Mouse (Mus musculus) heart, postnatal 0 days (tissue): Measurements from ENCODE around the gene Adipoq. TPM values are rescaled to one million over a fixed set of nuclear protein-coding genes. Genes with fewer than 3 reads are reported as not detected.

ENCODE experiments used
- ATAC-seq: fragments of 200-750 bp; cut with Nextera tagmentation; 2 replicates; pipeline ENCODE4 v1.8.0; 2017; ENCODE audit warnings: low read depth, moderate number of reproducible peaks, moderate library complexity; ENCODE audit not compliant: insufficient read depth
- DNase-seq: peaks from one replicate; pipeline ENCODE4 v3.0.0-alpha.2; 2016; ENCODE audit warnings: low spot score
- H3K27ac ChIP-seq: fragments of 300-500 bp; sonication (generic); 2 replicates; pipeline ENCODE4 v1.5.1; 2014; ENCODE audit warnings: low read depth, mild to moderate bottlenecking
- H3K27me3 ChIP-seq: fragments of 300-500 bp; sonication (generic); 2 replicates; pipeline ENCODE4 v1.6.1; 2014; ENCODE audit warnings: low read length, mixed read lengths; ENCODE audit not compliant: control insufficient read depth, insufficient read depth
- H3K36me3 ChIP-seq: fragments of 300-500 bp; sonication (generic); replicated peaks from 2 replicates; pipeline ENCODE4 v1.6.1; 2014; ENCODE audit warnings: low read length, mixed read lengths; ENCODE audit not compliant: control insufficient read depth, insufficient read depth
- H3K4me1 ChIP-seq: fragments of 300-500 bp; sonication (generic); 2 replicates; pipeline ENCODE4 v1.6.1; 2014; ENCODE audit warnings: antibody characterized with exemption; ENCODE audit not compliant: control insufficient read depth, insufficient read depth
- H3K4me2 ChIP-seq: fragments of 300-500 bp; sonication (generic); 2 replicates; pipeline ENCODE4 v1.6.1; 2014; ENCODE audit warnings: low read depth, mild to moderate bottlenecking, low read length, moderate library complexity
- H3K4me3 ChIP-seq: fragments of 300-500 bp; sonication (generic); 2 replicates; pipeline ENCODE4 v1.5.1; 2014; ENCODE audit warnings: low read depth, low read length
- H3K9ac ChIP-seq: fragments of 300-500 bp; sonication (generic); replicated peaks from 2 replicates; pipeline ENCODE4 v1.6.1; 2014; ENCODE audit warnings: low read depth, low read length, mixed read lengths
- H3K9me3 ChIP-seq: fragments of 300-500 bp; sonication (generic); replicated peaks from 2 replicates; pipeline ENCODE4 v1.6.1; 2016; ENCODE audit warnings: low read length; ENCODE audit not compliant: control insufficient read depth
- CTCF ChIP-seq: IDR thresholded peaks from 2 replicates; pipeline ENCODE4 v1.5.1; 2016; ENCODE audit warnings: antibody characterized with exemption, control low read depth, low read depth
- EP300 ChIP-seq: IDR thresholded peaks from 2 replicates; pipeline ENCODE4 v1.6.1; 2016; ENCODE audit warnings: antibody characterized with exemption, low read depth
- WGBS: fragments of 180-500 bp; shearing (Covaris S2); extraction: QIAGEN DNeasy Blood & Tissue Kit; methylation state at CpG from one replicate; pipeline ENCODE4 v1.1.7; 2014; 5-methylcytosine and 5-hydroxymethylcytosine counted together
- polyA plus RNA-seq: library from polyadenylated mRNA; unstranded; fragments of >200 nt; fragmentation: Nextera tagmentation; extraction: Ambion mirVana; gene quantifications from 2 replicates; pipeline ENCODE4 v1.2.1, GENCODE M21; 2015
- total RNA-seq: library from RNA; depleted of rRNA; stranded (reverse); fragments of >200 nt; gene quantifications from 2 replicates; pipeline ENCODE4 v1.2.3, GENCODE M21; 2014; ENCODE audit warnings: low replicate concordance

Adipoq gene
- total and polyA plus RNA-seq, 2 experiments from 2014 or later: 0.20 TPM; not detected in 1

DNA sequence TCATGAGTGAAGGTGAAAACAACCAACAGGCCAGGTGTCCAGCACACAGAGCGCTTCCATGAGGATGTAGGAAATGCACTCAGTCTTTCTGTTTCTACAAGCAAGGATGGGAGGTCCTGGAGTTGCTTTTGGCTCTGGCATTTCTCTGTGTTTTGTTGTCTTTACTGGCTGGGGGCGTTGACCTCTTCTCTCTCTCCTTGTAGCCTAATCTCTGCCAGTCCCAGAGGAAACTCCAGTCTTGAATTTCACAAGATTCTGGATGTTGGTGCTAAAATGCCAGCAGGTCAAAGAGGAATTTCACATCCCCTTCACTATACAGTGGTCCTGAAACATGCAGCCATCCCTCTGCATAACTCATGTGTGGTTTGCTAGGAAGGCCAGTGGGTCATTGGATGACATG is 2.6 kb downstream of the Adipoq start:
- Histone ChIP-seq H3K4me3 (no peak overlapping the region), H3K9me3 (no peaks in the 10 kb centered on the region), H3K27ac (no peak overlapping the region), H3K4me1 (0 out of 2 replicates have a peak, but pooled peaks cover 4% of the 10 kb centered on the region), H3K36me3 (no peaks in the 10 kb centered on the region), H3K9ac (no peak overlapping the region), H3K27me3 (no peaks in the 10 kb centered on the region), H3K4me2 (no peak overlapping the region)
- WGBS: 60% methylated on average over 2 of the region's 2 CpGs
- DNase-seq (no peak), ATAC-seq (no peak)
- TF ChIP-seq EP300 (no peak), CTCF (no peak)

DNA sequence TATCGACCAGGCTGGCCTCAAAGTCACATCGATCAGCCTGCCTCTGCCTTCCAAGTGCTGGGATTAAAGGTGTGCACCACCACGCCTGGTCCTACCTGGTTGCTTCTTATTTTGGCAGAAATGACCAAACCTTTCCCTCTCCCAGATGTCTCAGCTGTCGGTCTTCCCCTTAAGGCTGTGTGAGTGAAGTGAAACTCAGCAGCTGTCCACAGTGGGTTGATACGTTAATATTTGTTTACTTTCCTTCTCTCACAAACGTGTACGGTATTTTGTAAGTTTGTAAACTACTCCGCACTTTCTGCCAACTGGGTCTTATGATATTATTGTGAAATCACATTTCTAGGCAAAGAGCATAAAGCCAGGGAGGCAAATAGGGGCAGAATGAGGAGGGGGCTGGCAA is 3.1 kb downstream of the Adipoq start:
- Histone ChIP-seq H3K4me2 (no peak overlapping the region), H3K36me3 (no peaks in the 10 kb centered on the region), H3K27ac (no peak overlapping the region), H3K27me3 (no peaks in the 10 kb centered on the region), H3K9me3 (no peaks in the 10 kb centered on the region), H3K4me3 (no peak overlapping the region), H3K9ac (no peak overlapping the region), H3K4me1 (0 out of 2 replicates have a peak, but pooled peaks cover 4% of the 10 kb centered on the region)
- 78% methylated on average over 8 of the region's 8 CpGs for WGBS
- DNase-seq: no peak
- ATAC-seq: no peak
- TF ChIP-seq CTCF: no peak
- no peak for TF ChIP-seq EP300

DNA sequence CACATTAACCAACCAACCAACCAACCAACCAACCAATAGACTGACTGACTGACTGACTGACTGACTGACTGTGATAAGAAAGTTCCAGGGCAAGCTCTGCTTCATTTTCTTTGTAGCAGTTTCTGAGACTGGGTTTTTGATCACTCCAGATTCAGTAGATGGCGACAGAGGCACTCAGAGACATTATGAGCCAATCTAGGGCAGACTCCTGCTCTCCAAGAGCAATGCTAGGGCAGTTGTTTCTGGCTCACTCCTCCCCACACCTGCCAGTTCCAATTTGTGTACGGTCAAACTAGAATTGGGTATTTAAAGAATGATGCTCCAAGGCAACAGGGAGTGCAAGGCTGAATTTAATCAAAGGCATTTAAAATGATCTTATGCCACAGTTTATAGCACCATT is 5.1 kb downstream of the Adipoq start:
- Histone ChIP-seq H3K36me3 (no peaks in the 10 kb centered on the region), H3K27me3 (no peaks in the 10 kb centered on the region), H3K9me3 (no peaks in the 10 kb centered on the region), H3K4me1 (no peaks in the 10 kb centered on the region), H3K9ac (no peak overlapping the region), H3K27ac (no peak overlapping the region), H3K4me2 (no peak overlapping the region), H3K4me3 (no peak overlapping the region)
- WGBS: 5% methylated on average over 2 of the region's 2 CpGs
- ATAC-seq: peak; percentile 70
- peak; percentile 51 for DNase-seq
- TF ChIP-seq CTCF (peak; percentile 72), EP300 (no peak)

DNA sequence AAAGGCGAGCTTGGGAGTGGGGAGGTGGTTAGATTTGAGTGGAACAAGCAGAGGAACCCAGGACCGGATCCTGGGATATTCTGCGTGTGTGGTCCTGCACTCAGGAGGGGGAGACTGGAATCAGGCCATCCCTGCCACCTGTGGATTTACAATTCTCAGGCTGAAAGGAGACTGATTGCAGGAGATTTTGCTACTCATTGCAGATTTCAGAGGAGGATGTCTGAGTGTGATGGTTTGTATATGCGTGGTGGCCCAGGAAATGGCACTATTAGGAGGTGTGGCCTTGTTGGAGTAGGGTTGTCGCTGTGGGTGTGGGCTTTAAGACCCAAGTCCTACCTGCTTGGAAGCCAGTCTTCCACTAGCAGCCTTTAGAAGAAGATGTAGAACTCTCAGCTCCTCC is 7.9 kb downstream of the Adipoq start:
- DNase-seq: no peak
- TF ChIP-seq EP300: no peak
- no peak for TF ChIP-seq CTCF
- Histone ChIP-seq H3K4me3 (no peak overlapping the region), H3K4me1 (peaks cover 4% of the 10 kb centered on the region; the same call in 1 of the 2 replicates), H3K4me2 (no peak overlapping the region), H3K9ac (no peak overlapping the region), H3K9me3 (no peaks in the 10 kb centered on the region), H3K27me3 (no peaks in the 10 kb centered on the region), H3K36me3 (no peaks in the 10 kb centered on the region), H3K27ac (no peak overlapping the region)
- 83% methylated on average over 5 of the region's 5 CpGs for WGBS
- ATAC-seq: no peak

DNA sequence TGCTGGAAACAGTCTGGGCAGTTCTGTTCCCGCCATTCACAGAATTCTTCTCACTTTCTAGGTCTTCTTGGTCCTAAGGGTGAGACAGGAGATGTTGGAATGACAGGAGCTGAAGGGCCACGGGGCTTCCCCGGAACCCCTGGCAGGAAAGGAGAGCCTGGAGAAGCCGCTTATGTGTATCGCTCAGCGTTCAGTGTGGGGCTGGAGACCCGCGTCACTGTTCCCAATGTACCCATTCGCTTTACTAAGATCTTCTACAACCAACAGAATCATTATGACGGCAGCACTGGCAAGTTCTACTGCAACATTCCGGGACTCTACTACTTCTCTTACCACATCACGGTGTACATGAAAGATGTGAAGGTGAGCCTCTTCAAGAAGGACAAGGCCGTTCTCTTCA is 10.7 kb downstream of the Adipoq start:
- no peak for DNase-seq
- no peak overlapping the region for H3K4me2 ChIP-seq

DNA sequence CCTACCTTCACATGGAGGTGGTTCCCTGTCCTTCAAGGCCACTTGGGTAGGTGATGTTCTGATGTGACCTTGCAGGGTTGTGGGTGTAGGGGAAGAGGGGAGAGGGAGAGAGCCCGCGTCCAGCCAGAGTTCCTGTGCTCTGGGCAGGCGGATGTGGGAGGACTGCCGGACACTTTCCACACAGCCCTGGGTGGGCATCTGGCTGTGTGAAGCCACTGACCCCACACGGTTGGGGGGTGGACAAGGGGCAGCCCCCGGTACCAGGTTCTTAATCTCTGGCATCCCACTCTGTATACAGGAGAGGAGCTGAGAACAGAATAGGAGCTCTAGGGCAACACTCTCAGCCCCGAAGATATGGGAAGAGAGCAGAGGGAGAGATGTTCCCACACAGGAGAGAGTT is 12.0 kb downstream of the Adipoq start:
- no peaks in the 10 kb centered on the region for H3K36me3 ChIP-seq
- H3K9me3 ChIP-seq: no peaks in the 10 kb centered on the region
- H3K4me1 ChIP-seq: peaks cover 7% of the 10 kb centered on the region; the same call in 1 of the 2 replicates
- TF ChIP-seq CTCF (no peak), EP300 (no peak)
- no peak for ATAC-seq
- no peak overlapping the region for H3K9ac ChIP-seq
- no peak for DNase-seq
- no peak overlapping the region for H3K4me3 ChIP-seq
- no peak overlapping the region for H3K27ac ChIP-seq
- H3K4me2 ChIP-seq: no peak overlapping the region
- 81% methylated on average over 7 of the region's 7 CpGs for WGBS
- H3K27me3 ChIP-seq: no peaks in the 10 kb centered on the region

More for the DNA sequence above, 10.7 kb downstream of the Adipoq start:
- Histone ChIP-seq H3K36me3 (no peaks in the 10 kb centered on the region), H3K9ac (no peak overlapping the region), H3K9me3 (no peaks in the 10 kb centered on the region), H3K27me3 (no peaks in the 10 kb centered on the region), H3K4me3 (no peak overlapping the region), H3K27ac (no peak overlapping the region), H3K4me1 (peaks cover 7% of the 10 kb centered on the region; the same call in 1 of the 2 replicates)
- 93% methylated on average over 13 of the region's 13 CpGs for WGBS
- no peak for ATAC-seq
- TF ChIP-seq CTCF (no peak), EP300 (no peak)
